Mouse (Mus musculus) cerebellum, adult 9-11 months (tissue): ENCODE data around the gene Ubtd1.

Experiments used
- DNase-seq: peaks from one replicate; pipeline ENCODE4 v3.0.0; 2022

Ubtd1 gene

GRCm38 (mm10) chr19:41981595-41981927, at the start of gene Ubtd1:
Ubtd1 (plus strand) TSS chr19:41981763.
- no peak for DNase-seq

DNA sequence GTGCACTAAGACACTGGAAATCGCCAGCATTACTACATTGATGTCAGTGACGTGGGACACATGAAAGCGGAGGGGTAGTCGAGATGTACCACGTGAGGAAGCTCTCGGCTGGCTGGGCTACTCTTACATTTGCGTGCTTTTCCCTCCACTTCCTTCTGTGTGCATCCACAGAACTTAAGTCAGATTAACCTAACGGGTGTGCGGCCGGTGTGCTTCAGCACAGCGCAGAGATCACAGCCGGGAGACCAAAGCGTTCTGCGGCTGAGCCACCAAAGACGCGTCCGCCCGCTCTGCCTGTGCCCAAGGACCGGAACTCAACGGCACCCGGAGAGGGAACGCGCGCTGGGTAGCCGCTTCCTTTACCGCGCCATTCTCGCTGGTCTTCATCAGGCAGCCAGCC, 48.9 kb upstream of the Ubtd1 start:
- DNase-seq, result no peak

- DNase-seq, result peak; percentile 99
Measured at GRCm38 (mm10) chr19:41933179-41934086, 48.1 kb upstream of the Ubtd1 start, which contains the start of the genes Exosc1 and Zdhhc16. Exosc1 (minus strand) TSS chr19:41933423. Zdhhc16 (plus strand) TSS chr19:41933480.

DNA sequence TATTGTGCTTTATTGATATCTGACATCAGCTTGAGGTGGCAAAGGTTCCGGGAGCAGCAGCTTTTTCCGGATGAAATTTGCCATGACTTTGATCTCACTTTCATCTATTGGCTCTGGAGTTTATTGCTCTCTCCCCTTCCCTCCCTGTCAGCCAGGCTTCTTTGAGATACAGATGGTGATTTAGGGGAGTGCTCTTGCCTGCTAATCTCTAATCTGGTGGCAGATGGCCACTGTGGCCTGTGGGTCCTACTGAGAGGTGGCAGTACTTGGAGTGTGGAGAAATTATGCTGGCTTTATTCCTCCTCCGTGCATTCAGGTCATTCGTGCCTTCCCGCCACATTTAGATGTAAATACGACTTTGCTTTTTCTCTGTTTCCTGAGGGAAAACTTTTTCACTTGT, 47.4 kb upstream of the Ubtd1 start:
- DNase-seq, result no peak

- DNase-seq, result no peak
Measured at GRCm38 (mm10) chr19:41935921-41936320, 45.6 kb upstream of the Ubtd1 start.

- no peak for DNase-seq
Measured at GRCm38 (mm10) chr19:41938539-41938938, 43.0 kb upstream of the Ubtd1 start.

DNA sequence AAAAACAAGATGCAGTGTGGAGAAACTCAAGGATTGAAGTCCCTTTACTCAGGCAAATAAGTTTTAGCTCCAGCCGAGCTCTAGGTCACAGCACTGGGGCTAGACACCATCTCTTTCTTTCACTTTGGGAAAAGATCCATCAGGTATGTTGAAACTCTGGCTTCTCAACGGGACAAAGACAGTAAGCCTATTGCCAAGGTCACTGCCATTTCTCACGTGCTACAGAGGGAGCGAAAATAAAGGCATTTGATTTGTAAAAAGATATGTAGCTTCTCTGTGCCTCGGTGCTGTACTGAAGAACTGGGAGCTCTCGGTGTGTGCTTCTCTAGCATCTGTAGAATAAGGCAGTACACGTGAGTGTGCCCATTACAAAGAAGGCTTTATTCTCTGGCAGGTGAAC, 37.7 kb upstream of the Ubtd1 start:
- no peak for DNase-seq

GRCm38 (mm10) chr19:41952287-41952686, 29.3 kb upstream of the Ubtd1 start:
- no peak for DNase-seq

DNA sequence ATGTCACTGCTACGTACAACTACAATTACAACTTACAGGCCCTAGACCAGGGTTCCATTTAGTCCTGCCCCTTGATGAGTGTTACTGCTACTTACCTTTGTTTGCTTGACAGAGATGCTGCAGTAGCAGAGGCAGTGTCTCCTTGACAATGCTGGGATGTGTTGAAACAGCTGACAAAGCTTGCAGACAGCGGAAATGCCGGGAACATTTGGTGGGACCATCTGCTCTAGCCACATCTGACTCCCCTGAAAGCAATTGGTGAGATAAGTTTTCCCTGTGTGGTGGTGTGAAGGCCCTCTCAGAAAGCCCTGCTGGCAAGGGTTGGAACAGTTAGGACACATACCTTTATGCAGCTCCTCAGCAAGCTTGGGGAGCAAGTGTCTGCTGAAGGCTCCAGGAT, 28.0 kb upstream of the Ubtd1 start:
- no peak for DNase-seq

GRCm38 (mm10) chr19:41969618-41970017, 11.9 kb upstream of the Ubtd1 start:
- DNase-seq, result no peak

DNA sequence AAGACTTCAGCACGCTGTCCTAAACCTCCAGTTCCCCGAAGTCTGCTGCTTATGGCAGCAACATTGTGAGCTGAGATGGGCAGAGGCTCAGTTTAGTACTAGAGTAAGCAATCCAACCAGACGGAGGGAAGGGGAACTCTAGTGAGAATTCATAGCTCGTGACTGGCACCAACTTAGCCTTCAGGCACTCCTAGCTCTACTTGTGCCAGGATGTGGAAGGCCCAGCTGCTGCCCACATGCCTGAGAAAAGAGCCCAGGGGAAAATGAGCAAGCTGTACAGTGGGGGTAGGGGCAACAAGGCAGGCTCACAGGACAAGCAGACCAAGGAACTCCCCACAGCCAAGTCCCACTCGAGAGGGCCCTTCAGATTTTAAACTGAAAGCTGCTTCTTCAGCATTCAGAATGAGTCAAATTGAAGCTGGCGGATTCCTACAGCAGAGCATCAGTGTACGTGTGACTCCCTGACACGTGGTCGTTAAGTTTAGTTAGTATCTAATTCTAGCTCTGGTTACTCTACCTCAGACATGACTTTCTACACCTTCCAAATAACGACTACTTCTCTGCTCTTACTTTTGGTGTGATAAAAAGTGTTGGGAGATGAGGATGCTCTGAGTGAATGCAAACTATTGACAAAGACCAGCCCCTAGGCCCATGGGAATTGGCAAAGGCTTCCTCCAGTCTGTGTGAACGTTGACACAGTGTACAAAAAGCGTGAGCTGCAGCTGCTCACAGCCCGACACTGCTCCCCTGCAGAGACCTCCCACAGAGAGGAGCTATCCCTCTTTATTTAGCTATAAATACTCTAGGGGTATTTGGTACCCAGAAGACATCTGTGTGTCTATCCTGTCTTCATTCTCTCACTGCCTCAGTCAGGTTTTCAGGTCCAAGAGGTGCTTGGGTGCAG, 7.4 kb upstream of the Ubtd1 start:
- no peak for DNase-seq

GRCm38 (mm10) chr19:41980422-41980818, 1.1 kb upstream of the Ubtd1 start:
- peak; percentile 77 for DNase-seq

DNA sequence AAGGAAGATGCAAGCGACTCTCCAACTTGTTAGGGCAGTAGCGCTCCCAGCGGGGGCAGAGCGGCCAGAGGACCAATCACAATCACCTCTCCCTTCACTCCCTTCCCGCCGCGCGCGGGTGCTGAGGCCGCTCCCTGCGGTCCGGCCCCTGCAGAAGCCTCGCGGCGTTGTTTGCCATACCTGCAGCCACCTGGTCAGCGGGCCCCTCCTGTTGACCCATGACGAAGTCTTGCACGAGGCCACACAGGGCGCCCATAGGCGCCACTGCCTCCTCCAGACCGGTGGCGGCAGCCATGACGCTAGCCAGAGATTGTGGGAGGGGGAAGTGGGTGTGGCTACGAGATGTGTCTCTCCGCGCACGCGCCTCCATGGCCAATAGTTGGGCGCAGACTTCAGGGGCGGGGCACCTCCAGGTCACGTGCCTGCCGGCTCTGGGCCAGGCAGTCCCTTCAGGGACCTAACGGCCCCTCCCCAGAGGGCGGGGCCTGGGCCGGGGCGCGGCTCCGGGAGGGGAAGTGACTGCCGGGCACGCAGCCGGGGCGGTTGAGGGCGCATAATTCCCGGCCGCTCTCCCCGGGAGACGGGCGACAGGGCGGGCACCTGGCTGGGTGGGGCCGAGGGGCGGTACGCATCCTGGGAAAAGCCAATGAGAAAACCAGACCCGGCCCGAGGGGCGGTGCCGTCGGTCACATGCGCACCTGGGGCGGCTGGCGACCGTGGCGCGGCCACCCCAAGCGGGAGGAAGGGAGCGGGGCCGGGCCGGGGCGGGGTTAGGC, 556 bp upstream of the Ubtd1 start, which contains the start of gene Mms19:
Gene Mms19 (minus strand): TSS at position 339 of the 776 bp plus-strand sequence.
- DNase-seq, result peak; percentile 99

DNA sequence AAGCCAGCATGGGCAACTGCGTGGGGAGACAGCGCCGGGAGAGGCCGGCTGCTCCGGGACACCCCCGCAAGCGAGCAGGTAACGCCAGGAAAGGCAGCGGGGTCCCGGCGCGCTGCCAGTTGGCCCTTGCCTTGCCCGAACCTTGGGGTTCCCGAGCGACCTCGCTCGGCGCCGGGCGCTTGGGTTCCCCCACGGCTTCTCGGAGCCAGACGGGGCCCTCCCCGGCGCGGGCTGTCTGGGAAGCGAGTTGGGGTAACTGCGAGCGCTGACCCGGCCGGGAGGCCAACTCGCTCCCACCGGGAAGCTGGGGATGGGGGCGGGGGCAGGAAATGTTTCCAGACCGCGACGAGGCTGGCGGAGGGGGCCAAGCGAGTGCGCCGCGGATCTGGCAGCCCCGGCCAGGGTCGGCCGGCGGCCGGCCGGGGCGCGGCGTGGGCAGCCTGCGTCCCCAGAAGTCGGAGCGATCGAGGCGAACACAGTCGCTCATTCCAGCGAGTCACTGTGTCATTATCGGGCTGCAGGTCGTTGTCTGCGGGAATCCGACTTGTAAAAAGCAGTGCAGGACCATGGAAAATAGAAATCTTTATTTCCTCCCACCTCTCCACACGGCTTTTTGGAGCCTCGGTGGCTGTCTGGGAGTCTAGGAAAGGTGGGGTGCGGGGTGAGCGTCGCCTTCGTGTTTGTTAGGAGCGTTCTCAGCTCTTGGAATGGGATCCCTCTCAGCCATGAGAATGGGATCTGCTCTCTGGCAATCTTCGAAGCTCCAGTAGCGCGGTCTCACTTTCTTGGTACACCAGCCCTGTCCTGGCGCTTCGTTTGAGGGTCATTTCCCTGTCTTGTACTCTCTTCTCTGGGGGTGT, 598 bp downstream of the Ubtd1 start:
- no peak for DNase-seq

DNA sequence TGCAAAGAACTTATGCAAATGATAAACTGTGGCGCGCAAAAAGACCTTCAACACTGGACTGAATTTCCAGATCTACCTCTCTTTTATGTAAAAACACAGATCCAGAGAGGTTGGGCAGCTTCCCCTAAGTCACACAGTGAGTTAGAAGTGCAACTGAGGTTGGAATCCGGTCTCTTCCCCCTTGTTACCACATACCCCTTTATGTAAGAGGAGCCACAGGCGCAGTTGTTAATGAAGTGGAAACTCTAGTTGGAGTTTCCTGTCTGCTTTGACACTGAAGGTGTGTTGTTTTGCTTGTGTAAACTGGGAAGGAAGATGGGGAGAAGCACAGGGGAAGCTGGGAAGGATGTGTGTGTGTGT, 1.2 kb downstream of the Ubtd1 start:
- no peak for DNase-seq

DNA sequence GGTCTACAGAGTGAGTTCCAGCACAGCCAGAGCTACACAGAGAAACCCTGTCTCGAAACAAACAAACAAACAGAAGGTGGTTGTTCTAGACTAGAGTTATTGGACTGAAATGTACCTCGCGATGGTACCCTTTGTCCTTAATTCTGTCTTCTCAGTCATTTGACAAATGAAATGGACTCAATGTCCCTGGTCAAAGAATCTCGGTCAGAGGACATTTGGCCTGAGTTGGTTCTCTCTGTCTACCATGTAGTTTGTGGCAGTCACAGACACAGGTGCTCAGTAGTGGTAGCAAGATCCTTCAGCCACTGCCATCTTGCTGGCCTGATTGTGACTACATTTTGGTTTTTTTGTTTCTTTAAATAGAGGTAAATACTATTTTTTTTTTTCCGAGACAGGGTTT, 4.4 kb downstream of the Ubtd1 start:
- DNase-seq, result no peak

GRCm38 (mm10) chr19:41987206-41987605, 5.6 kb downstream of the Ubtd1 start:
- peak; percentile 3 for DNase-seq

DNA sequence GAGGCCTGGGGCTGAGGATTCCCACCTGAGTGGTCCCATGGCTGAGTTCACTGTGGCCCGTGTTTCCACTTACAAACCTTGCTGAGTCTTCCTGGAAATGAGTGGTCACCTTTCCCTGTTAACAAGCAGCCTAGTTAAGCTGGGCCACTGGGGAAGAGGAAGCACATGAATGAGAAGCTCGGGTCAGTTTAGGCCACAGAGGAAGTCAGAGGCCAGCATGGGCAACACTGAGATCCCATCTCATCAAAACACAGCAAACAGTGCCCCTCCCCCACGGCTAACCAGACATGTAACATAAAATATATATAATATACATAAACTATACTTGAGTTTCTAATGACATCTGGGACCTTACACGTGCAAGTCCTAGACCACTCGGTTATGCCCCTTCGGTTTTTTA, 8.2 kb downstream of the Ubtd1 start:
- DNase-seq, result peak; percentile 1

DNA sequence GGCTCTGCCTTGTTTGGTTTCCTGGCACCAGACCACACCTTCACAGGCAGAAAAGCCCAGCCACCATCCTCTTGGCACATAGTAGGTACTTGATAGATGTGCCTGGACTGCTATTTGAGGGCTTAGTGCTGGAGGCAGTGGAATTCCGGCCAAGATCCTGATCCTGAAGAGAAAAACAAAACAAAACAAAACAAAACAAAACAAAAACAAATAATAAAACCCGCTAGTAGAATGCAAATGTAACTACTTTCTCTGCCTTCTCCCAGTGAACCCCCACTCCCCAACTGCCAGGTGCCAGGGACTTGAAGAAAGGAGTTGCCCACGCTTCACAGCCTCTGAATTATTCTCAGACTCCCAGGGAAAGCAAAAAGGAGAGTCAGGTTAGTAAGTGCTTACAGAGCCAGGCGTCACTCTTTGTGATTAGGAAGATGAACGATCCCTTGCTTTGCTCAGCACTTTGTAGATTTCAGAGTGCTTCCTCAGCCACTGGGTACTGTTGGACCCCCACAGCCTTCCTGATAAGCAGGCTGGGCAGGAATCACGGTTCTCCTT, 10.4 kb downstream of the Ubtd1 start:
- DNase-seq, result no peak

GRCm38 (mm10) chr19:41992971-41993370, 11.4 kb downstream of the Ubtd1 start:
- no peak for DNase-seq

DNA sequence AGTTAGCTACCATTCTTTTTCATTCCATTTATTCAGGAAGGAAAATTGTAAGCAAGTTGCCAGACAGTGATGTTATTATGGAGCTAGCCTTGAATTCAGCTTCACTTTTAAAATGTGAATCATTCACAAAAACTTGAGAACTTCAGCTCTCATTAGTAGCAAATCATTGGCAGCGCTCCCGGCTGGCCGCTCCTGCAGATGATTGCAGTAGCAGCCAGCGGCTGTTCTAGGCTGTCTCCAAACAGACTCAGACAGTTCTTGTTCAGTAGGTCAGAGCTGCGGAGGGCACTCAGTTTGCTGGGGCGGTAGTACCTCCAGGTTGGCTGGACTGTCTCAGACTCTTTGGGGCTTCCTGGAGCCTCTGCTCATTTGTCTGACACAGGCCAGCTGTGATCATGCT, 11.9 kb downstream of the Ubtd1 start:
- no peak for DNase-seq

GRCm38 (mm10) chr19:41994023-41994422, 12.5 kb downstream of the Ubtd1 start:
- no peak for DNase-seq
